Mouse (Mus musculus) kidney, adult 18-20 months (tissue): ENCODE data around the gene Tnrc6c.

Experiments used
- DNase-seq: peaks from one replicate; pipeline ENCODE4 v3.0.0; 2021

The Tnrc6c gene

GRCm38 (mm10) chr11:117638809-117639208 is 15.3 kb upstream of the Tnrc6c start:
- no peak for DNase-seq

- no peak for DNase-seq
Observed at GRCm38 (mm10) chr11:117639331-117639970, 14.6 kb upstream of the Tnrc6c start.

- no peak for DNase-seq
Observed at GRCm38 (mm10) chr11:117642181-117642580, 11.9 kb upstream of the Tnrc6c start.

GRCm38 (mm10) chr11:117643240-117643639 is 10.8 kb upstream of the Tnrc6c start:
- peak; percentile 21 for DNase-seq

- DNase-seq = no peak
Observed at GRCm38 (mm10) chr11:117646786-117647185, 7.3 kb upstream of the Tnrc6c start.

- no peak for DNase-seq
Observed at GRCm38 (mm10) chr11:117648005-117648404, 6.1 kb upstream of the Tnrc6c start.

- DNase-seq = no peak
Observed at GRCm38 (mm10) chr11:117650721-117651644, 3.1 kb upstream of the Tnrc6c start.

GRCm38 (mm10) chr11:117652907-117653306 is 1.2 kb upstream of the Tnrc6c start:
- no peak for DNase-seq

- peak; percentile 99 for DNase-seq
Observed at GRCm38 (mm10) chr11:117654380-117654924, 363 bp downstream of the Tnrc6c start.

GRCm38 (mm10) chr11:117654934-117655291 is 824 bp downstream of the Tnrc6c start:
- DNase-seq = no peak

GRCm38 (mm10) chr11:117655292-117656076 is 1.4 kb downstream of the Tnrc6c start:
- DNase-seq = peak; percentile 63

- no peak for DNase-seq
Observed at GRCm38 (mm10) chr11:117656077-117656401, 1.9 kb downstream of the Tnrc6c start.

GRCm38 (mm10) chr11:117658974-117659373 is 4.9 kb downstream of the Tnrc6c start:
- DNase-seq = peak; percentile 18

GRCm38 (mm10) chr11:117663036-117663809 is 9.1 kb downstream of the Tnrc6c start:
- no peak for DNase-seq

- DNase-seq = no peak
Observed at GRCm38 (mm10) chr11:117663810-117664139, 9.7 kb downstream of the Tnrc6c start.

GRCm38 (mm10) chr11:117665189-117665588 is 11.1 kb downstream of the Tnrc6c start:
- no peak for DNase-seq

- no peak for DNase-seq
Observed at GRCm38 (mm10) chr11:117666563-117666962, 12.5 kb downstream of the Tnrc6c start.

- DNase-seq = no peak
Observed at GRCm38 (mm10) chr11:117667152-117667551, 13.1 kb downstream of the Tnrc6c start.

- peak; percentile 20 for DNase-seq
Observed at GRCm38 (mm10) chr11:117667825-117668224, 13.7 kb downstream of the Tnrc6c start.

GRCm38 (mm10) chr11:117671626-117672025 is 17.5 kb downstream of the Tnrc6c start:
- DNase-seq = no peak

GRCm38 (mm10) chr11:117674531-117674930 is 20.4 kb downstream of the Tnrc6c start:
- no peak for DNase-seq

- no peak for DNase-seq
Observed at GRCm38 (mm10) chr11:117676649-117677048, 22.6 kb downstream of the Tnrc6c start.

GRCm38 (mm10) chr11:117677111-117677510 is 23.0 kb downstream of the Tnrc6c start:
- no peak for DNase-seq
